Mouse (Mus musculus) A20 (cell line): Measurements from ENCODE around the gene Ttc8.
A peak's percentile ranks its signal among the peaks of the same experiment; 100 is the strongest.

Experiments used
- DNase-seq: peaks from one replicate; pipeline ENCODE4 v3.0.0-alpha.2; 2011; ENCODE audit warnings: low read depth, low spot score

Gene Ttc8

DNA sequence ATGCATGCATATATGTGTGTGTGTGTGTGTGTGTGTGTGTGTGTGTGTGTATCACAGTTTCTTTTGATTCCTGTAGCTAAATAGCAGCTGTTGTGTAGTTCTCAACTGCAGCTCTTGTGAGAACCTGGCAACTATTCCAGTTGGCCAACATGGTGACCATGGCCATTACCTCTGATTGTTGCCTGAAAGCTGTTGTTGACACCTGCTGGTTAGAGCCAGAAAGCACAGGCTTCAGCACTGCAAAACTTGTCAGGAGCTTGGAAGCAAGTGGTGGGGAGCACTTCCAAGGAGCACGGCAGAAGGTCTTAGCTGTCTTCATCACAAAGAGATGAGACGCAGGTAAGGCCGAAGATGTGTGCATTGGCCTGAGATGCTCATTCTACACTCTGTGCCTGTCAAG is 51.9 kb downstream of the Ttc8 start:
- DNase-seq = no peak

DNA sequence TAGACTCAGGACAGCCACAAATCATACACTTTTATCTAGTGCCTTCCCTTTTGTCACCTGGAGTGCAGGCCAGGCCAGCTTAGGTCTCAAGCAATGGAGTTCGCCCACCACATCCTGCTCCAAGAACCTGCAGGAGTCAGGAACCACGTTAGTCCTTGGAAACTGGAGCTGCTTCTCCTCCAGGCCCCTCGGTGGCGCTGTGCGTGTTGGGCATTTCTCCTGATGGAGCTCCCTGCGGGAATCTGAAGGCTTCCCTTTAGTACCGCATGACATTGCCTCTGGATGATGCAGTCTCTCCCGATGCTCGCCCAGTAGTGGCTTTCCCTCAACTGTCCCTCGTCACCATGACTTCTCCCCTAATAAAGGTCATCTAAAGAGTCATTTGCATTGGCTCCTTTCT is 53.1 kb downstream of the Ttc8 start:
- no peak for DNase-seq

DNA sequence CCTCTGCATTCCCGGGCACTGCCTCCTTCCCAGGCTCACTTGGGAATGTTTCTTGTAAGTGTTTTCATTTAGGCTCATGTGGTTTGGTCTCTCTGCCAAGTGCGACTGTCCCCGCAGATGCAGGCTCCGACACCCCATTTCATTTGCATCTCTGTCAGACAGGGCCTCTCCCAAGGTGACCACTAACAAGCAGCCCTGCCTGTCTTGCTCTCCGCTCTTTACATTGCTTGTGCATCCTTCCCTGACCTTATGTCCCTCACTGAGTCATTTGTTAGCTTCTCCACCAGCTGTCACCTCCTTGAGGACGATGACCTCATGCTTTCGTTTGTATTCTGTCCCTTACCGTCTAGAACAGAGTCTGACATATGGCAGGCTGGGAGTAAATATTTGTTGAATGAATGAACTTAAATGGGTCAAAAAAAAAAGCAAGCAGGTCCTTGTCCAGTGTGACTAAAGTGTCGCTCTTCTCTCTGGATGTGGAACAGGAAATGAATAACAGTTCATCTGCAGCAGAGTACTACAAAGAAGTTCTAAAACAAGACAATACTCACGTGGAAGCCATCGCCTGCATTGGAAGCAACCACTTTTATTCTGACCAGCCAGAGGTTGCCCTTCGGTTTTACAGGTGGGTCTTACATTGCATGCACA is 53.9 kb downstream of the Ttc8 start:
- no peak for DNase-seq

DNA sequence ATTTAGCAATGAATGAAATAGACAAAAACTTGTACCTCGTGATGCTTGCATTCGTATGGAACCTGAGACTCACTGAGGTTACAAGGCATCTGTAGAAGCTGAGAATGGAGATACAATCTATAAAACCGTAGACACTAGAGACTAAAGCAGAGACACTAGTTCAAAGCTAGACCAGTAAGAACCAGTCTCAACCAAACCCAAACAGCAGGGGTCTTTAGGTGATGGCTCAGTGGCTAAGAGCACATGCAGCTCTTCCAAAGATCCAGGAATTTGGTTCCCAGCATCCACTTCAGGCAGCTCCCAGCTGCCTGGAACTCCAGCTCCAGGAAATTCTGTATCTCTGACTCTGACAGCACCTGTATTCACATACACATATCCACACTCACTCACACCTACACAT is 60.7 kb downstream of the Ttc8 start:
- no peak for DNase-seq

DNA sequence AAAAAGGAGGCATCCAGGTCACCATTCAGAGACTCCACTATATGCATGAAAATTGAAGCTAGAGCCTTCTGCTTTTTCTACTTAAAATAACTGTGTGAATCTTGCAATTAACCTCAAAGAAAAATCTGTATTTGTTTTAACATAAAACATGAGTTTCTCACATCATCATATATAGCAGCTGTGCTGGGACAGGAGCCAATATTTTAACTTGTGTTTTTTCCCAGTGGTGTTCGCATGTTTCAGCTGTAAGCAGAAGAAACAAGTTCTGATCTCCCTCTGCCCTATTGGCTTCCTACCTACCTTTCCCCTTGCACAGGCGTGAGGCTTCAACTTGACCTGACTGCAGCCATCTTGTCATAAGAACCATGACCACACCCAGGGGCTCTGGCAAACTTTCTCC is 64.4 kb downstream of the Ttc8 start:
- DNase-seq = no peak

DNA sequence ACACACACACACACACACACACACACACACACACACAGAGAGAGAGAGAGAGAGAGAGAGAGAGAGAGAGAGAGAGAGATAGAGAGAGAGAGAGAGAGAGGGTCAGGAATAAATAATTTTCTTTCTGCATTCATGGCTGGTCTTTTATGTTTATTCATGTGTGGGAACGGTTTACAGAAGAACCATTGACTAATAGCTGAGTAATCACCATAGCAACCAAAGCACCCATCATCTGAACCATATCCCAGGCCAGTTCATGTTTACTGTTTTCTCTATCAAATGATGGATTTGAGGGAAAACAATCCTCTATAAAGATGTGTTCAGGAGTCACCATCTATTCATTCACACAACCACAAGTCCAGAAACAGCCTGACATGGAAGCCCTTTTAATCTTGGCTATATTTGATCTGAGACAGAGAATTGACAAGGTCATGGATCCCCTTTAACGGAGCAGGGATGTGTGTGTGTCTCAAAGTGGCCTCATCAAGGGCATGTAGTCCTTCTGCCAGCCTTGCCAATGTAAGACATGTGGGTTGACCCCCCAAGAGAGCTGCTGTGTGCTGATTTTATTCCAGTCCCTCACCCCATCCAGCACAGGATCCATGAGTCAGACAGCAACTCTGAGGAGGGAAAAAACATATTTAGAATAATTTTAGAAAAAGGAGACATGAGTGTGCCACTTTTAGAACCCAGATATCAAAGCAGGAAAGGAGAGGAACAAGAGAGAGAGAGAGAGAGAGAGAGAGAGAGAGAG is 70.9 kb downstream of the Ttc8 start:
- no peak for DNase-seq

DNA sequence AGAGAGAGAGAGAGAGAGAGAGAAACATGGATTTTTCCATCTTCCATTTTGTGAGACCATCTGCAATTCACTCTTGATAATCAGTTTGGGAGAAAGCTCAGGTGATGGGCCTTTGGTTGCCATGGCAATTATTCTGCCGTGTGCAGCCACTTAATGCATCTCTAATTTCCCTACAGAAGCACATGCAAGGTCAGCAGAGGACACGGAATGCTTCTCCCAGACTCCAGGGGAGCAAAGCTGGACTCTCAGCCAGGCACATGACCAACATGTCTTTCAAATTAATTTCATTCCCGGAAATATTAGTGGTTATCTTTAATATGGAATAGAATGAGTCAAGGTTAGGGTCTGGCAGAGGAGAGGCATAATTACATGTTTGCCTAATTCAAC is 71.4 kb downstream of the Ttc8 start:
- no peak for DNase-seq

DNA sequence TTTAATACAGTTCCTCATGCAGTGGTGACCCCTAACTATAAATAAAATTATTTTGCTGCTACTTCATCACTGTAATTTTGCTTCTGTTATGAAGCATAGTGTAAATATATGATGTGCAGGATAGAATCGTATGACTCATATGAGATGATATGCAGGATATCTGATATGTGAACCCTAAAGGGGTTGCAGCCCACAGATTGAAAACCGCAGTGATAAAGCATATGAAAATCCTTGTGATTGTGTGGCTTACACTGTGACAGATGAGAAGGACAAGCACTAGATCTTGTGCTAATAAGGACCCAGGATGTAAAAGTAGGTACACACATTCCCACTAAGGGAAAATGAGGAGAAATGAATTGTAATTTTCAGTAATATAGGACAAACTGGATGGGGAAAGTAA is 73.4 kb downstream of the Ttc8 start:
- no peak for DNase-seq

DNA sequence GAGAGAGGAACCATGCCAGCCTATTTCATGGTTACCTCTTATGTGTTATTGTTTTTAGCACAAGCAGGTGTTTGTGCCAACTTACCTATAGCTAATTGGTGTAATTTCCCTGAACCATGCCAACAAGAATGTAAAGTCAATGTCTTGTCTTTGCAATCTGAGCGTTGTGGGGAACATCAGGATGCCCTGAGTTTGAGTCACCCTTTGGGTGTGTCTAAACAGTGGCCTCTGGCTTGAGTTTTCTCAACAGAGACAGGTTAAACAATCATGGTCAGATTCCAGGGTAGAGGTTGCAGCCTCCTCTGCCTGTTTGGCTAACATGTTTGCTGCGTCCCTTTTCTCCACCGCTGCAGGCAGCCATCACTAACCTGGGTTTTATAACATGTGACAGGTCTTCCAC is 74.0 kb downstream of the Ttc8 start:
- DNase-seq = no peak

DNA sequence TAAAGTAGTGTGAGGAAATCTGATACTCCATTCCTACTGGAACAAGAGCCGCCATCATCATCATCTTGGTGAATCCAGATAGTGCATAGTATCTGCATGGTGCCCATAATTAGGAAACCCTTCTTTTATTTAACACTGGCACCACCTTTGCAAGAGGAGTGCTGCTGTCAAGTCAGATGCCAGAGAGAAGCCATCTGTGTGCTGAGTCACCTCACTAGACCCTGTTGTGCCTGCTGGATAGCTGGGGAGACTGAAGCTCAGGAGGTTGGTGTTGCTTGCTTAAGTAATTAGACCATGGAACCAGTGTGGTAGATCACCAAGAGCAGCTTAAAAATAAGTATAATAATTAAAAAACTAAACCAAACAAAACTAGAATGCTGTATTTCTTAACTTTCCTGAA is 75.5 kb downstream of the Ttc8 start:
- no peak for DNase-seq

DNA sequence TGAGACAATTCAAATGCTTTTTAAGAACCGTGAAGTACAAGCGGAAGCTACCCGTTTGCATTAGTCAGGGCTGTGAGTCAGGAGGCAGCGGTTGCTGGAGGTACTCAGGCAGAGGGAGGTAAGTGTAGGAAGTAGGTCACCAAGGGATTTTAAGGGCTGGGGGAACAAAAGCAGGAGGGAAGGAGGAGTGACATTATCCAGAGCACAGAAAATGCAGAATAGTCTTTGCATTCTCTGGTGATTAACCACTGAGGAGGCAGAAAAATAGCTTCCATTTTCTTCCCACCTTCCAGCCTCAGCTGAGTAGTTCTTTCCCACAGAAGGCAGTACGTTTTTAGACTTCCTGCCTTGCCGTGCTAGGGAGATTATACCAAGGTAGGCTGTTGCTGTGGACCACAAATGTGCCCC is 76.2 kb downstream of the Ttc8 start:
- DNase-seq = no peak

DNA sequence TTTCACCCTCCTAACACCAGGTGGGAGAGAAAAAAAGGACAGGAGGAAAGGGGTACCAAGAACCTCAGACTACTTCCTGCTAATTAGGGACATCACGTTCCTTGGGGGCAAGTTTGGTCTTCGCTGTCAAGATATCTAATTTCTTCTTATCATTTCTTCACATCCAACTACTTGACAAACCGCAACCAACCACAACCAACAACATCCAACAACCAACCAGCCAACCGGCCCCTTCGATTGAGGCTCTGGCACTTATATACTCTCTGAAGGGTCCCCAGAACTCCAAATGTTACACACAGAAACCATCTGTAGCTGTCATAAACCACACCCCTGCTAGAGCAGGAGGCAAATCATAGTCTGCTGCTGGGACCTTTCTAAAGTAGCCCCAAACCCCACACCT is 76.7 kb downstream of the Ttc8 start:
- DNase-seq = no peak

DNA sequence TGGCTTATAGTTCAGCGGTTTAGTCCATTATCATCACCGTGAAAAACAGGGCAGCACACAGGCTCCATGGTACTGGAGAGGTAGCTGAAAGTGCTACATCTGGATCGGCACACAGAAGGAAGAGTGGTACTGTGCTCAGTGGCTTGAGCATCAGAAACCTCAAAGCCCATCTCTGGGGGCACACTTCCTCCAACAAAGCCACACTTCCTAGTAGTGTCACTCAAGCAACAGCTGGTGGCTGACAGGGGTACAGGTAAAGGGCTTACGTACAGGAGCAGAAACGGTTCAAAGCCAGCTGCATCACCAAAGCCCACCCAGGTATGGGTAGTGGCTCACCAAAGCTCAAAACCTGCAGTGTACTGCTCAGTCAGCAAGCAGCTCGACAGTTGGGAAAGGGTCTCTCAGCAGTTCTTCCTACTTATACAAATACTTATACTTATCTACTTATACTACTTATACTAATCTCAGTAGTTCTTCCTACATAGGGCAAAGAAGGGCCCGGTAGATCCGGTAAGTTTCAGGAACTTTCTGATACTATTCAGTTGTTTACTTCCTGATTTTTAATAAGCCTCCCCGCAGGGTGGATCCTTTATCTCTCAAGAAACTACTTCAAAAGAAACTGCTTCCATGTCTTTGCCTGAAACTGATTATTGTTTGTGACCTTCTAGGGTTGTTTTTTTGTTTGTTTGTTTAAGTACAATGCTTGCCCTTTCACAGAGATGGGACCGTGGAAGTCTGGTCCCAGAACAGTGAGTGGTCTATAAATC is 78.5 kb downstream of the Ttc8 start:
- peak; percentile 18 for DNase-seq

DNA sequence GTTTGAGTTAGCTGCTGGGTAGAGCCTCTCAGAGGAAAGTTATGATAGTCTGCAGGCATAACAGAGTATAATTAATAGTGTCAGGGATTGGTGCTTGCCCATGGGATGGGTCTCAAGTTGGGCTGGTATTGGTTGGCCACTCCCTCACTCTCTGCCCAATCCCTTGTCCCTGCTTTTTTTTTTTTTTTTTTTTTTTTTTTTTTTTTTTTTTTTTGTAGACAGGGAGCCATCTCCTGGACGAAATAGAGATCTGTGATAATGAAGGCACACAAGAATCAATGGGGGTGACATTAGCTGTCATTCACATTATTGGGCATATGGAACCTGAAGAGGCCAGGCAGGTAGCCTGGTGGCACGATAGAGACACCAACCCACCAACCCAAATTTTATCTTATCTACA is 79.9 kb downstream of the Ttc8 start:
- no peak for DNase-seq

DNA sequence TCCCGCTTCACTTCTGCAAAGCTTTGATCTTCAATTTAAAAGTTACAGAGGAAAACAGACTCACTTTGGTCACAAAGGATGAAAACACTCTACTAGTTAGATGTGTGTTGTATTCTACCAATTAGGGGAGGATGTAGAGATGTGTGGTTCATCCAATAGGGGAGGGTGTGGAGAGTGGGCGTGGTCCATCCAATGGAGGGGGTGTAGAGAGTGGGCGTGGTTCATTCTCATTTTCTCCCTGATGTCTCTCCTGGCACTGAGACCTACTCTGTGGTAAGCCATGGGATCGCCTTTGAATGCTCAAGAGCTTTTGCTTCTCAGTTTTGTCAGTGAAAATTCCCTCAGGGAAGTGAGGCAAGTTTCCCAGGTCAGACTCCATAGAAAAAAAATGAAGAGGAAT is 82.7 kb downstream of the Ttc8 start:
- DNase-seq = no peak

DNA sequence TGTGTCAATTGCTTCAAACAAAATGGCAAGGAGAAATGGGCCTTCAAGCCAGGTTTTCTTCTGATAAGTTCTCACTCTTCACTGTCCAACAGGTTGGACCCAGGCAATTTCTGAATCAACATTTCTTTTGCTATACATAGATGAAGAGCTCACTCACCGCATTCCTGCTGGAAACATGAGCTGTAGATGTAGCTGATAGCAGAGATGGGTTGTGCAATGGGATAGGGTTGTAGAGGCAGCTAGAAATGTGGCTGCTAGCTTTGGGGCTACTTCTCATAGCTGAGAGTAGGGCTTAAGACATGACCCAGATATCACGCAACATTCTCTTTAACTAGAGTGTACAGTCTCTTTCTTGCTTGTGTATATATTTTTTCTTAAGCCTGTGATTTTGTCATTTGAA is 84.4 kb downstream of the Ttc8 start:
- no peak for DNase-seq

DNA sequence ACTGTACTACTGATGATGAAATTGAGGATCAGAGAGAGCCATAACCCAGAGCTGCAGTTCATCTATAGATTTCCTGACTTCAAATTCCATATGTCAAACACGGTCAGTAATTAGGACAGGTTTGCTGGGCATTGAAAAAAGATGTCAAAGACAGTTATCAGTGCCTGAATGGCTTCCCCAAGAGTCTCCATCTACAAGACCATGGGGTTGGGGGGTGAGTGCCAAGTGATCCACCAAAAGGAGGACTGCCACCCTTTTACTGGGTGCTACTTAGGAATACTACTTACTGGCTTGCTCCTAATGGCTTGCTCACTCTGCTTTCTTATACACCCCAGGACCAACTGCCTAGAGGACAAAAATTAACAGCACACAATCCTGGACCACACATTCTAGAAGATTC is 88.4 kb downstream of the Ttc8 start:
- no peak for DNase-seq

DNA sequence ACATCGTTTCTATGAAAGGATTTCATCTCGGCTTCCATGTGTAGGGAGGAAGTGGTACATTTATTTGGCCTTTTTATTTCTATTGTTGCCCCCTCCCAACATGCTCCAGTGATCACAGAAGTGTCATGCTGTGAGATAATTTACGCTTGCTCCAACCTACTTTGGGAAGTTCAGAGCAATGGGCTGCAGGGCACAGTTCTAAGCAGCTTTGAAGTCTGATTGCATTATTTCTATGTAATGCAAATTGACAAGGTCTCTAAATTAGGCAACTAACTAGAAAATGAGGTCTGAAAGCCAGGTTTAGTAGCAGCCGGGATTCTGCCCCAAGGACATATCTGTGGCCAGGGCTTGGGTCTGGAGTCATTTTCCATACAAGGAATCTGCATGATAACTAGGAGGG is 89.1 kb downstream of the Ttc8 start:
- DNase-seq = no peak

DNA sequence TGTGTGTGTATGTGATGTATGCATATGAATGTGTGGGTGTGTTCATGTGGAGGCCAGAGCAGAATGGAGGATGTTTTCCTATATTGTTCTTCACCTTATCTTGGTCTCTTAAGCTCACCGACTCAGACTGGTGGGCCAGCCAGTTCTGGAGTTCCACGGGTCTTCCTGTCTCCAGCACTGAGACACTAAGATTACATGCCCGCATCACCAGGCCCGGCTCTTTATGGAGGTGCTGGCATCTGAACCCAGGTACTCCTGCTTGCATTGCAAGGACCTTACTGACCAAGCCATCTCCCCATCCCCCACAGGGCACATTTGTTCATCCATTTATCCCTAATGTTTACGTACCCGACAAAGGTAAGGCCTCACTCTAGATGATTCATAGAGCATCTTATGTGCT is 89.7 kb downstream of the Ttc8 start:
- no peak for DNase-seq

DNA sequence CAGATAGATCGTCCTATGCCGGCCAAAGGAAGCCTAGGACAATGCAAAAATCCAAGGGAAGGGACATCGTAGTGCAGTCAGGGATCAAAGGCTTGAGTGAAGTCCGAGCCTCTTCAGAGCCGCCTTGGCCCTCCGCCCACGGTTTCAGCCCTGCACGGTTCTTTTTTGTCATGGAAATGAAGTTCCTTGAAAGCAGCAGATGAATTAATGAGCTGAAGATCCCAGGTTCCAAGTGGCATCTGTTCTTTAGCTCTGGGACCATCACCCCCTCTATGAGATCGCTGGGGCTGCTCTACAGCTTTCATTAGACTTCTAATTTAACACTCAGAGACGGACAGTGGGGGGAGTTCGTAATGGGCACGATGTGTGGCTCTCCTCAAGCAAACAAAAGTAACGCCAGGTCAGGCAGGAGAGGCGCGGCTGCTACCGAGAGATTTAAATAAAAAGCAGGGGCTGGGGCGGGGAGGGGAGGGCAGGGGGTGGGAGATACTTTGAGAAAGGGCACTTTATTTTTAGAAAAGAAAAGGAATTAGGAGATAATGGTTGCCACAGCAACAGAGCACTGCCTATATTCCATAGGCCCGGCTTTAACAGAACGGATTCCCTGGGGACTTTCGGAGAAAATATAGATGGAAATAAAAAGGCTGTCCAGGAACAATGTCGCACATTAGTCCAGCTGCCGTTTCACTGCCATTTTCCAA is 90.9 kb downstream of the Ttc8 start:
- no peak for DNase-seq

DNA sequence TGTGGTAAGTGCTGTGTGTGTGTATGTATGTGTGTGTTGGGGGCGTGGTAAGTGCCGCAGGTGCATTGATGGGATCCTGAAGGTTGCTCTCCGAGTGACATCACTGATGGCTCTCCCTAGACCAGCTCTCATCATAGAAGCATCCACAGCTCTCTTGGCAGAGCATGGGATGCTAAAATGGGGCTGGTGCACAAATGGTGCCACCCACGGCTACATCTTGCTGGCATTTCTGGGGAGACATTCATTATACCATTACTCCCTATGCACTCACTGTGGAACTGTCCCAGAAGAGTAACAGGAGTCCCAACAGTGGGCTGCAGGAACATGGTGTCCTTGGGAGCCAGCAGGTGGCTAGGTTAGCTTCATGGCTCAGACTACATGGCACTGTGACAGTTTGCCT is 95.5 kb downstream of the Ttc8 start:
- no peak for DNase-seq

DNA sequence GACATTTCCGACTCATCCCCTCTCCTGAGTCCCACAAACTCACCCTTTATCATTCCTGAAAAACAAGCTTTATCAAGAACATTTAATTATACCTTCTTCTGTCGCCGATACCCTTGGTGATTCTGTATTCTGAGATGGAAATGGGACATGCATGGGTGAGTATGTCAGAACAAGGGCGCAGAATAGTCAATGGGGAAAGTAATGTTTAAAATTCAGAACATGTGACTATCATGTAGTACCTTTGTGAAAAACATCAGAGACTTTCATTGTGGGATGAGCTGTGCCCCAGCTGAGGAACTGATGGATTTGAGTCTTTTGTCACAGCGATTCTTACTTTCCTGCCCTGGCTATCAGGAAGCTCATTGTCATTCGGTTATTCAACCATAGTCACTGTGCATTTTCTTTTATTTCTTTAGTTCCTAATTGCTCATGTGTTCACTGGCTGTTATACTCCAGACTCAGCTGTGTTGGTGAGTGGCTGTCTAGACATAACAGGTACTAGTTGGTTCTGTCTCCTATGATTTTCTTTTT is 104.1 kb downstream of the Ttc8 start:
- DNase-seq = no peak
